In genomic region chr1:138093219-138093618, GRCm38 (mm10) we compare ENCODE assay signal across 16 mouse cellular contexts.
"Had no signal": no experiment of that assay in that cellular context is flagged by ENCODE, and none has a peak within 500 bp of the region (broad histone marks: within the 10 kb centered on the region; RNA-seq: fewer than 3 reads in every experiment).

No protein-coding gene starts in this region.

- DNase-seq: kidney, adult 2 months; kidney, postnatal 14 days; lung, adult 2 months; lung, postnatal 4 days; right cerebral cortex, adult 18-20 months; right cerebral cortex, postnatal 25 days; thymus, postnatal 4 days had no signal

- H3K36me3 ChIP-seq: kidney, embryonic 15.5 days; limb, embryonic 10.5 days; liver, embryonic 15.5 days had no signal

- H3K27ac ChIP-seq: kidney, embryonic 15.5 days; left cerebral cortex, adult 2 months; limb, embryonic 10.5 days; liver, embryonic 15.5 days; stomach, postnatal 0 days had no signal

- H3K9me3 ChIP-seq: kidney, embryonic 15.5 days; limb, embryonic 10.5 days; liver, embryonic 15.5 days had no signal

- H3K4me2 ChIP-seq: kidney, embryonic 15.5 days; liver, embryonic 11.5 days; liver, embryonic 15.5 days; midbrain, embryonic 11.5 days had no signal

- ATAC-seq: intestine, embryonic 16.5 days; lung, postnatal 0 days had no signal

- H3K27me3 ChIP-seq: kidney, embryonic 15.5 days; liver, embryonic 15.5 days had no signal

- H3K4me1 ChIP-seq: kidney, embryonic 15.5 days; limb, embryonic 10.5 days; liver, embryonic 15.5 days had no signal

- H3K4me3 ChIP-seq: kidney, embryonic 15.5 days; left cerebral cortex, adult 2 months; limb, embryonic 10.5 days; liver, embryonic 15.5 days had no signal

- H3K9ac ChIP-seq: kidney, embryonic 15.5 days; liver, embryonic 15.5 days had no signal
